Mouse (Mus musculus) lung, embryonic 14.5 days (tissue): Measurements from ENCODE around the gene Gm20388. TPM values are rescaled to one million over a fixed set of nuclear protein-coding genes. Genes with fewer than 3 reads are reported as not detected.

Experiments used
- ATAC-seq: fragments of 200-750 bp; cut with Nextera tagmentation; 2 replicates; pipeline ENCODE4 v1.8.0; 2017; ENCODE audit warnings: mild to moderate bottlenecking, moderate TSS enrichment, moderate library complexity; ENCODE audit not compliant: insufficient read depth
- DNase-seq: peaks from one replicate; pipeline ENCODE4 v3.0.0-alpha.2; 2015
- H3K27ac ChIP-seq: fragments of 300-500 bp; sonication (generic); 2 replicates; pipeline ENCODE4 v1.5.1; 2014; ENCODE audit warnings: low read depth, mild to moderate bottlenecking, moderate library complexity
- H3K27me3 ChIP-seq: fragments of 300-500 bp; sonication (generic); 2 replicates; pipeline ENCODE4 v1.6.1; 2014; ENCODE audit warnings: low read length, control low read depth; ENCODE audit not compliant: insufficient read depth
- H3K36me3 ChIP-seq: fragments of 300-500 bp; sonication (generic); 2 replicates; pipeline ENCODE4 v1.6.1; 2014; ENCODE audit warnings: control low read depth; ENCODE audit not compliant: insufficient read depth
- H3K4me1 ChIP-seq: fragments of 300-500 bp; sonication (generic); 2 replicates; pipeline ENCODE4 v1.6.1; 2014; ENCODE audit warnings: antibody characterized with exemption, control low read depth; ENCODE audit not compliant: insufficient read depth
- H3K4me2 ChIP-seq: fragments of 300-500 bp; sonication (generic); 2 replicates; pipeline ENCODE4 v1.6.1; 2014; ENCODE audit warnings: mild to moderate bottlenecking
- H3K4me3 ChIP-seq: fragments of 300-500 bp; sonication (generic); 2 replicates; pipeline ENCODE4 v1.5.1; 2014; ENCODE audit warnings: low read depth, low read length
- H3K9ac ChIP-seq: fragments of 300-500 bp; sonication (generic); 2 replicates; pipeline ENCODE4 v1.6.1; 2014
- H3K9me3 ChIP-seq: fragments of 300-500 bp; sonication (generic); 2 replicates; pipeline ENCODE4 v1.6.1; 2016; ENCODE audit warnings: low read depth, low read length, control low read depth
- CTCF ChIP-seq: IDR thresholded peaks from 2 replicates; pipeline ENCODE4 v1.5.1; 2016; ENCODE audit warnings: antibody characterized with exemption, low read depth
- WGBS: fragments of 180-500 bp; shearing (Covaris S2); extraction: QIAGEN DNeasy Blood & Tissue Kit; methylation state at CpG from one replicate; pipeline ENCODE4 v1.1.7; 2014; 5-methylcytosine and 5-hydroxymethylcytosine counted together
- polyA plus RNA-seq: library from polyadenylated mRNA; unstranded; fragments of >200 nt; fragmentation: Nextera tagmentation; extraction: Ambion mirVana; gene quantifications from 2 replicates; pipeline ENCODE4 v1.2.1, GENCODE M21; 2014

Gene Gm20388
- polyA plus RNA-seq, 1 experiment from 2014 or later: not detected

DNA sequence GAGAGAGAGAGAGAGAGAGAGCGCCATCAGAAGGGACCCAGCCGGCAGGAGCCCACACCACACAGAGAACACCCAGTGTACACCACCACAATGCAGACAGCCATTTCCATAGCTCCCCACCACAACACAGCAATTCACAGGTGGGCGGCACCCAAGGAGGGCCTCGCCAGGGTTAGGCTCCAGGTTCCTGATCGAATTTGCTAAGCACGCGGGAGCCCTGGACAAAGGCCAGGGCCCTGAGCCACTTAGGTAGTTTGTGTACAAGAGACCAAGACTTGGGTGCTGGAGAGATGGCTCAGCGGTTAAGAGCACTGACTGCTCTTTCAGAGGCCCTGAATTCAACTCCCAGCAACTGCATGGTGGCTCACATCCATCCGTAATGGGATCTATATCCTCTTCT is 1641.9 kb downstream of the Gm20388 start:
- Histone ChIP-seq H3K27ac (no peak overlapping the region), H3K27me3 (no peaks in the 10 kb centered on the region), H3K36me3 (peaks cover 67% of the 10 kb centered on the region), H3K9me3 (no peaks in the 10 kb centered on the region), H3K4me1 (no peaks in the 10 kb centered on the region), H3K9ac (no peak overlapping the region), H3K4me3 (no peak overlapping the region), H3K4me2 (no peak overlapping the region)
- DNase-seq: no peak
- ATAC-seq: no peak
- TF ChIP-seq CTCF: no peak
- 82% methylated on average over 9 of the region's 9 CpGs for WGBS

DNA sequence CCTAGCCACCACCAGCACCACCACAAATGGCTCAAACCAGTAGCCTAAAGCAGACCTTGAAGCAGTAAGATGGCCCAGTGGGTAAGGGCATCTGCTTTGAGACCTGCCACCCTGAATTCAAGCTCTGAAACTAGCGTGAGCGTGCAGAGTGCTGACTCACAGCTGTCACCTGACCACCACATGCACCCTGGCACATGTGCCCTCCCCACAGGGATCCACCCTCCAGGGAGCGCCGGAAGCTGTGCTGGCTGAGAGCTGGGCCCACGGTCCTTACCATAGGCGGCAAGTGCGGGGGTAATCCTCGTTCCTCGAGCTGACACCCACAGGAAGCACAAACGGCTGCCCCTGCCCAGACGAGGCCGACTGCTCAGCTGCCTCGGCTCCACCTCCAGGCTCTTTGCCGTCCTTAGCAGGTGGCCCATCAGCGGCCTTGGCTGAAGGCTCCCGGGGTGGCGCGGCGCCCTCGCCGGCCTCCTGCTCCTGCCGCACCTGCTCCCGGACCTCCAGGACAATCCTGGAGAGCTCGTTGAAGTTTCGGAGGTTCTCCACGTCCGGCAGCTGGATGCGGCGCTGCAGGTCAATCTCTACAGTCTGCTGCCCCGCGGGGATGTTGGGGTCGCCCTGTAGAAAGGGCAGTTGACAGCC is 1643.3 kb downstream of the Gm20388 start:
- DNase-seq: no peak
- Histone ChIP-seq H3K4me2 (no peak overlapping the region), H3K27me3 (no peaks in the 10 kb centered on the region), H3K9ac (no peak overlapping the region), H3K9me3 (no peaks in the 10 kb centered on the region), H3K36me3 (peaks cover 72% of the 10 kb centered on the region), H3K4me3 (no peak overlapping the region), H3K4me1 (no peaks in the 10 kb centered on the region), H3K27ac (no peak overlapping the region)
- ATAC-seq: no peak
- WGBS: 92% methylated on average over 32 of the region's 32 CpGs
- no peak for TF ChIP-seq CTCF

DNA sequence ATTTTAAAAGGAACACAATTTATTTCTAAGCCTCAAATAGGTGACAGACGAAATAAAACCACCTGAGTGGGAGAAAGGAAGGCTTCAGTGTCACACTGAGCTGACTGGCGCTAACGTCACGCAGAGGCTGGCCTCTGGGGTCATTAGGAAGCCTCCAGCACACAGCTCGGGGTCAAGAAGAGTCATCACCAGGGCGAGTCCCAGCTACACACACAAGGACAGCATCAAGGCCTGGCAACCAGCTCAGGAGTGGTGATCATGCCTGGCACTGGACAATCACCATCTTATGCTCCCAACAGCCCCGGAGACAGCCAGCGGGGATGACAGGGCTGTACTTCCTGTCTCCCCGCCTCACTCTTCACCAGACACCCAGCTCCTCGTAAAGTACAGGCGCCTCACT is 1647.1 kb downstream of the Gm20388 start:
- DNase-seq: no peak
- TF ChIP-seq CTCF: no peak
- Histone ChIP-seq H3K4me2 (no peak overlapping the region), H3K27ac (no peak overlapping the region), H3K4me3 (no peak overlapping the region), H3K4me1 (no peaks in the 10 kb centered on the region), H3K9me3 (no peaks in the 10 kb centered on the region), H3K27me3 (no peaks in the 10 kb centered on the region), H3K9ac (no peak overlapping the region), H3K36me3 (peaks cover 52% of the 10 kb centered on the region)
- no peak for ATAC-seq
- WGBS: 78% methylated on average over 11 of the region's 11 CpGs

DNA sequence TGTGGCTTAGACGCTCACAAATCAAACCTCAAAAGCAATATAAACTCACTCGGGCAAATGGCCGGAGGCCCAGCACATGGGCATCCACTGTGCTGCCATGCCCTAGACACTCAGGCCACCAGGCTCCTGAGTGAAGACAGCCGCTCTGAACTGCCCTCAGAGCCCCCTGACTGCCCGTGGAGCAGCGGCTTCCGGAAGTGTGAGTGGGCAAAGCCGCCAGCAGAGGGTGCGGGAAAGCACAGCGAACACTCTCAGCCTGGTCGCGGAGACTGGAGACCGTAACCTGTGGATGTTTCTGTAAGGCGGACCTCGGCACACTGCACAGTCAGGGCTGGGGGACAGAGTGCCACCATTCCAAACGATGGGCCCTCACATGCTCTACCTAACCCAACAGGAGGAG is 1647.9 kb downstream of the Gm20388 start:
- no peak for TF ChIP-seq CTCF
- Histone ChIP-seq H3K9me3 (no peaks in the 10 kb centered on the region), H3K36me3 (peaks cover 44% of the 10 kb centered on the region), H3K4me1 (no peaks in the 10 kb centered on the region), H3K4me3 (no peak overlapping the region), H3K27me3 (no peaks in the 10 kb centered on the region), H3K27ac (no peak overlapping the region), H3K9ac (no peak overlapping the region), H3K4me2 (no peak overlapping the region)
- 84% methylated on average over 16 of the region's 16 CpGs for WGBS
- no peak for ATAC-seq
- no peak for DNase-seq

DNA sequence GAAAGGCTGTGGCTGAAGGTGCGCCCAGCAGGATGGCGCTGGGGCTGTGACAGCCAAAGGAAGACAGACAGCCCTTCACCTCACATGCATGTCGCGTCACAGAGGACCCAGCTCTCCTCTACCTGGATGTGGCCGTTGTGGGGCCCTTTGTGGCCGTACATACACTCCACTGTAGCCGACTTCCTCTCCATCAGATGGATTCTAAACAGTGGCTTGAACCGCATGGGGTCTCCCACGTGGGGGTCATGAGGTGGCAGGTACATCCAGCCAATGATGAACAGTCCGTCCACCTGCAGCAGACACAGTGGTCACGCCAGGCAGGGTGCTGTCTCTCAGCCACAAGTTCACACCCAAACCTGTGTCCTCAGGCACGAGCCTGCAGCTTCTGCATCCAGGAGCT is 1649.2 kb downstream of the Gm20388 start:
- Histone ChIP-seq H3K27ac (no peak overlapping the region), H3K9me3 (no peaks in the 10 kb centered on the region), H3K9ac (no peak overlapping the region), H3K27me3 (no peaks in the 10 kb centered on the region), H3K4me3 (no peak overlapping the region), H3K4me2 (no peak overlapping the region), H3K36me3 (peaks cover 31% of the 10 kb centered on the region; the same call in 1 of the 2 replicates), H3K4me1 (no peaks in the 10 kb centered on the region)
- no peak for DNase-seq
- no peak for TF ChIP-seq CTCF
- ATAC-seq: no peak
- 87% methylated on average over 12 of the region's 12 CpGs for WGBS

DNA sequence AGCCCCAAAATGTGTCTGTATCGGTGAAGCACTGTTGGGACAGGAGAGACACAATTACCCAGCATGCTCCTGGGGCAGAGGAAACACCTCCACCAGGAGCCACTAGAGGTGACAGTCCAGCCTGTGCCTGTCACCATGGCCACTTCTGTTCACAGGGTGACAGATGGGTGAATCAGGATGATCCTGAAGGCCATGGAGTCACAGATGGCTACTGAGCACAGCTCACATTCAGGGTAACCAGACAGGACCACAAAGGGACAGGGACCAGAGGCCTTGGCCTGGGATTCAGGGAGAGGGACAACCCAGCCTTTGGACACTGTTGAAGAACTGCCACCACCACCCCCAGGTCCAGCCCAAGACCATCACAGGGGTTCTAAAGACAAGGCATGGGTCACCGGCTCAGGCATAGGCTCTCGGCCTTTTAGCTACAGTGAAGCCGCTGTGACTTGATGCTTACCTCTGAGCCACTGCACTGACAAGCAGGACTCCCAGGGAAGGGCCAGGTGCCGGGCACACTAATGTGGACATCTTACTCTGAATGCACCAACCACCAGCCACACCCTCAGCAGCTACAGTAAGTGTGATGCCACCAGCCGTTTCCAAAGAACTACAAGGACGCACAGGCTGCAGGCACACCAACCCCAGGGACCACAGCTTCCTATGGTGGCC is 1649.9 kb downstream of the Gm20388 start:
- Histone ChIP-seq H3K4me3 (no peak overlapping the region), H3K27ac (no peak overlapping the region), H3K36me3 (peaks cover 24% of the 10 kb centered on the region; the same call in 1 of the 2 replicates), H3K4me2 (no peak overlapping the region), H3K27me3 (no peaks in the 10 kb centered on the region), H3K4me1 (no peaks in the 10 kb centered on the region), H3K9me3 (no peaks in the 10 kb centered on the region), H3K9ac (no peak overlapping the region)
- TF ChIP-seq CTCF: no peak
- 90% methylated on average over 7 of the region's 7 CpGs for WGBS
- ATAC-seq (no peak), DNase-seq (no peak)

DNA sequence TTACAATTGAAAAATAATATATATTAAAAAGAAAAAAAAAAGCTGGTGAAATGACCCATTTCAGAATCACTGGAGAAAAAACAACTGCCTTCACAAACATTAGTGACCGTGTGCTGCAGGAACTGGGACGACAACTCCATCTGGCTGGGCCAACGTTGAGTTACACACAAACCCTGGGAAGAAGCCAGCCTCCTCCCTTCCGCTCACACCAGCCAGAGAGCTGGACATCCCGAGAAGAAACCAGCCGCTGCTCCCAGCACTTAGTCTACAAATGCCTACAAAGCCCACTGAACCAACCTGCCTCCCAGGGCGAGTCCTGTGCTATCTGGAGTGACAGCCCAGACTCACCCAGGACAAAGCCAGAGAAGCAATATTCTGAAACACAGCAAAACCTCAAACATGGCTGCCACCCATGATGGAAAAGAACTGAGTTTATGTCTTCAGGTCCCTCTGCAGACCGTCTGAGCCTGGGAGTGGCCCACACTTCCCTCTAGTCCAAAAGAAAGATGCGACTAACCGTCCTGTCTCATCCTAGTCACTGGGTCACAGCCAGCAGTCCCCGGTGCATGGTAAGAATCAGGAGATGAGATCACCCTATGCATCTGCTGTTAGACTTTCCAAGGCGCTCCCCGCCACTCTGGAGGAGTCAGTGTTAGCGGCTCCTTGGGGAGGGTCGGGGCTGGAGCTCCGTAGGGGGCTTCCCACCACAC is 1651.2 kb downstream of the Gm20388 start:
- no peaks in the 10 kb centered on the region for H3K4me1 ChIP-seq
- peaks cover 25% of the 10 kb centered on the region; the same call in 1 of the 2 replicates for H3K36me3 ChIP-seq
- no peaks in the 10 kb centered on the region for H3K9me3 ChIP-seq
- 70% methylated on average over 16 of the region's 16 CpGs for WGBS
- H3K4me3 ChIP-seq: no peak overlapping the region
- no peaks in the 10 kb centered on the region for H3K27me3 ChIP-seq
- no peak overlapping the region for H3K9ac ChIP-seq
- TF ChIP-seq CTCF: no peak
- DNase-seq: peak; percentile 35
- no peak overlapping the region for H3K27ac ChIP-seq
- ATAC-seq: no peak
- H3K4me2 ChIP-seq: no peak overlapping the region
